Mouse (Mus musculus) left cerebral cortex, adult 8-10 months (tissue): ENCODE data around the gene Nucb1. TPM values are rescaled to one million over a fixed set of nuclear protein-coding genes. Genes with fewer than 3 reads are reported as not detected.
A peak's percentile ranks its signal among the peaks of the same experiment; 100 is the strongest.
"Not testable (repeated sequence)": the region's sequence is repeated elsewhere in the genome, so short reads cannot be mapped to it uniquely, and the experiment has no call there.

Experiments used
- DNase-seq, 2 experiments: peaks; one replicate each; pipeline ENCODE4 v3.0.0; 2022; ENCODE audit warnings: low spot score in 2 of 2
- total RNA-seq, 4 experiments: library from RNA; stranded (reverse); gene quantifications; 2 replicates each; pipeline ENCODE4 v1.2.4; 2022

Gene Nucb1
- total RNA-seq, 4 experiments from 2014 or later: 97.8 to 121 (median 110) TPM

GRCm38 (mm10) chr7:45489578-45489977, 20.6 kb downstream of the Nucb1 start:
- DNase-seq: no peak

- no peak for DNase-seq
These were observed 21.7 kb downstream of the Nucb1 start, which contains the start of gene Dhdh for GRCm38 (mm10) chr7:45488293-45489204. TSS of gene Dhdh (minus strand) at chr7:45488805.

GRCm38 (mm10) chr7:45487861-45488292, 22.3 kb downstream of the Nucb1 start:
- DNase-seq: no peak

- DNase-seq: no peak
These were observed 23.3 kb downstream of the Nucb1 start, which contains the start of gene Gm45808 for GRCm38 (mm10) chr7:45486761-45487415. TSS of gene Gm45808 (minus strand) at chr7:45486811.

GRCm38 (mm10) chr7:45486158-45486557, 24.0 kb downstream of the Nucb1 start:
- DNase-seq: no peak

GRCm38 (mm10) chr7:45484985-45485384, 25.2 kb downstream of the Nucb1 start:
- not testable (repeated sequence) for DNase-seq

- no peak for DNase-seq
These were observed 28.0 kb downstream of the Nucb1 start for GRCm38 (mm10) chr7:45482166-45482565.

- DNase-seq: peak in 1 of 2 experiments; percentile 67
These were observed 28.8 kb downstream of the Nucb1 start, which contains the start of gene Tulp2 for GRCm38 (mm10) chr7:45481374-45481927. TSS of gene Tulp2 (plus strand) at chr7:45481877.

GRCm38 (mm10) chr7:45480310-45480709, 29.9 kb downstream of the Nucb1 start:
- DNase-seq: not testable (repeated sequence)

- no peak for DNase-seq
These were observed 31.4 kb downstream of the Nucb1 start for GRCm38 (mm10) chr7:45478774-45479173.

- DNase-seq: no peak
These were observed 33.2 kb downstream of the Nucb1 start for GRCm38 (mm10) chr7:45477003-45477402.

- DNase-seq: no peak
These were observed 33.8 kb downstream of the Nucb1 start for GRCm38 (mm10) chr7:45476453-45476852.

- DNase-seq: no peak
These were observed 34.8 kb downstream of the Nucb1 start for GRCm38 (mm10) chr7:45475291-45475969.

- DNase-seq: peak in 1 of 2 experiments; percentile 71
These were observed 39.3 kb downstream of the Nucb1 start for GRCm38 (mm10) chr7:45470869-45471268.

- DNase-seq: no peak
These were observed 43.0 kb downstream of the Nucb1 start for GRCm38 (mm10) chr7:45467090-45467670.

- peak; percentile 88 to 97 for DNase-seq
These were observed 43.7 kb downstream of the Nucb1 start, which contains the start of gene Bax for GRCm38 (mm10) chr7:45466283-45467089. TSS of gene Bax (minus strand) at chr7:45466898.

GRCm38 (mm10) chr7:45465549-45465948, 44.7 kb downstream of the Nucb1 start:
- DNase-seq: no peak

GRCm38 (mm10) chr7:45465112-45465511, 45.1 kb downstream of the Nucb1 start:
- DNase-seq: no peak

- no peak for DNase-seq
These were observed 46.0 kb downstream of the Nucb1 start for GRCm38 (mm10) chr7:45463987-45464778.
